Mouse (Mus musculus) ES-E14 (cell line): ENCODE measurements at regions not wholly inside any gene's neighbourhood (a gene's known extent, or its start where the extent isn't known, plus 50 kb on each side); places are given as distances from the start of the nearest gene placed in this dataset.
"Not testable (repeated sequence)": the region's sequence is repeated elsewhere in the genome, so short reads cannot be mapped to it uniquely, and the experiment has no call there.

Experiments used
- CHD2 ChIP-seq: IDR thresholded peaks from 2 replicates; pipeline ENCODE4 v1.6.1; 2014; ENCODE audit warnings: mild to moderate bottlenecking, low read depth, low read length, inconsistent platforms
- HCFC1 ChIP-seq: IDR thresholded peaks from 2 replicates; pipeline ENCODE4 v1.6.1; 2012; ENCODE audit warnings: low read length, inconsistent platforms, borderline replicate concordance; ENCODE audit not compliant: insufficient read depth
- MAFK ChIP-seq: IDR thresholded peaks from 2 replicates; pipeline ENCODE4 v1.6.1; 2014; ENCODE audit warnings: mild to moderate bottlenecking, low read depth, low read length, inconsistent platforms; ENCODE audit not compliant: insufficient read depth
- ZC3H11A ChIP-seq: IDR thresholded peaks from 2 replicates; pipeline ENCODE4 v1.6.1; 2012; ENCODE audit warnings: low read depth, mild to moderate bottlenecking, inconsistent platforms, low read length, borderline replicate concordance

GRCm38 (mm10) chr15:16294553-16294952 is 434.0 kb upstream of the Cdh9 start:
- not testable (repeated sequence) for TF ChIP-seq ZC3H11A, MAFK, CHD2, HCFC1
